Mouse (Mus musculus) kidney, adult 2 months (tissue): ENCODE results near the gene Gm9758.
"Not testable (repeated sequence)": the region's sequence is repeated elsewhere in the genome, so short reads cannot be mapped to it uniquely, and the experiment has no call there.

ENCODE experiments used
- CTCF ChIP-seq: fragments of 200-500 bp; conservative IDR thresholded peaks from 2 replicates; pipeline ENCODE4 v1.5.1; 2011; ENCODE audit warnings: low read depth, mild to moderate bottlenecking, control low read depth, low read length, moderate library complexity, mixed read lengths; ENCODE audit not compliant: insufficient read depth, insufficient read length
- POLR2A ChIP-seq: fragments of 200-500 bp; IDR thresholded peaks from one replicate; pipeline ENCODE4 v1.6.1; 2011; ENCODE audit warnings: low read depth, low read length, control low read depth

GRCm38 (mm10) chr5:14947482-14948198, 32.9 kb upstream of the Gm9758 start:
- TF ChIP-seq CTCF, POLR2A: not testable (repeated sequence)
